Mouse (Mus musculus): ENCODE measurements around the gene Fign.

DNA sequence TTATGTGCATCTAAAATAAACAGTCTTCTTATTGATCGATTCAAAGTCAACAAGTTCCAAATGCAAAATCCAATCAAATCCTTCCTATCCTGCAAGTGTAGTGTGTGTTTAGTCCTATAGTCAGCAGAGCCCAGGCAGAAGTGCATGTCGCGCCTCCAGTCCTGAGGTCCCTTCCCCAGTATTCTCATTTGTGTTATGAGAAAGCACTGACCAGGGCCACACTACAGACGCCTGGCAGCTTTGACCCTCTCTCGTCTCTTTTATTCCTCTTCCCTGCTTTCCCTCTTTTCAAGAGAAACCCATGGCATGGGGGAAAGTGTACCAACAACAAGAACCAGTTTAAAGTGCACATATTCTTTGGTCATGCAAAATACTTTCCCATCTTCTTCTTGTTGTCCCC lies 2.3 kb downstream of the Fign start:
- TF ChIP-seq CTCF (IDR thresholded peaks at IDR 0.05; ENCODE audit: control insufficient read depth, insufficient read depth, low read length): no peak
- no peak for TF ChIP-seq POLR2A (IDR thresholded peaks at IDR 0.05; ENCODE audit: borderline replicate concordance, control insufficient read depth, low read depth, low read length)
